Mouse (Mus musculus) bone marrow, adult 2 months (tissue): Measurements from ENCODE around the gene Etfb.

Experiments used
- CTCF ChIP-seq: fragments of 200-500 bp; IDR thresholded peaks from 2 replicates; pipeline ENCODE4 v1.5.1; 2011; ENCODE audit warnings: low read length, control low read depth; ENCODE audit not compliant: control insufficient read depth, insufficient read depth
- POLR2A ChIP-seq: fragments of 200-500 bp; IDR thresholded peaks from 2 replicates; pipeline ENCODE4 v1.6.1; 2011; ENCODE audit warnings: low read depth, mild to moderate bottlenecking, control low read depth, low read length, borderline replicate concordance; ENCODE audit not compliant: control insufficient read depth

GRCm38 (mm10) chr7:43476376-43476775, 32.5 kb downstream of the Etfb start:
- TF ChIP-seq POLR2A, result no peak
- no peak for TF ChIP-seq CTCF
